Mouse (Mus musculus) ES-Bruce4 (cell line): Measurements from ENCODE around the gene 4930404H24Rik.

ENCODE experiments used
- CTCF ChIP-seq: IDR thresholded peaks from one replicate; pipeline ENCODE4 v1.8.1; 2011; ENCODE audit warnings: low read depth, low read length
- EP300 ChIP-seq: IDR thresholded peaks from 2 replicates; pipeline ENCODE4 v1.6.1; 2011; ENCODE audit warnings: low read depth, low read length; ENCODE audit not compliant: insufficient read depth
- POLR2A ChIP-seq: IDR thresholded peaks from one replicate; pipeline ENCODE4 v1.8.1; 2011; ENCODE audit warnings: low read length; ENCODE audit not compliant: insufficient read depth

GRCm38 (mm10) chr2:153529931-153530766 is 37.6 kb downstream of the 4930404H24Rik start, which contains the start of gene Nol4l:
- no peak for TF ChIP-seq POLR2A
- TF ChIP-seq CTCF = no peak
- no peak for TF ChIP-seq EP300
